Mouse (Mus musculus) small intestine, adult 2 months (tissue): ENCODE data around the gene Trip6.

Experiments
- CTCF ChIP-seq: fragments of 200-500 bp; IDR thresholded peaks from 2 replicates; pipeline ENCODE4 v1.5.1; 2012; ENCODE audit warnings: low read depth, mild to moderate bottlenecking, control low read depth, inconsistent platforms, low read length, moderate library complexity, mixed read lengths; ENCODE audit not compliant: insufficient replicate concordance, insufficient read length; ENCODE audit errors: extremely low read depth
- POLR2A ChIP-seq: fragments of 200-500 bp; IDR thresholded peaks from 2 replicates; pipeline ENCODE4 v1.6.1; 2012; ENCODE audit warnings: low read depth, mild to moderate bottlenecking, control low read depth, inconsistent platforms, low read length, moderate library complexity

GRCm38 (mm10) chr5:137338256-137338655 lies 24.1 kb upstream of the Trip6 start:
- TF ChIP-seq CTCF (0 out of 2 replicates have a peak, but pooled peaks have one; percentile 5), POLR2A (peak; percentile 55; the same call in 1 of the 2 replicates)
